Mouse (Mus musculus): ENCODE measurements around the gene Fdxr. TPM values are rescaled to one million over a fixed set of nuclear protein-coding genes. Genes with fewer than 3 reads are reported as not detected.

Gene Fdxr
- total RNA-seq, 2 experiments from 2014 or later, result 22.4 to 22.5 TPM

GRCm38 (mm10) chr11:115242746-115243145 lies 34.1 kb downstream of the Fdxr start:
- H3K4me3 ChIP-seq, result no peak overlapping the region
- no peak overlapping the region for H3K27ac ChIP-seq
- no peak for TF ChIP-seq CTCF (conservative IDR thresholded peaks at IDR 0.05)
- DNase-seq (ENCODE audit: low spot score in 2 of 2), result no peak

- Histone ChIP-seq H3K4me3 (no peak overlapping the region), H3K27ac (no peak overlapping the region)
- DNase-seq (ENCODE audit: low spot score in 2 of 2), result no peak
- no peak for TF ChIP-seq CTCF (conservative IDR thresholded peaks at IDR 0.05)
These were observed 35.4 kb downstream of the Fdxr start for GRCm38 (mm10) chr11:115241402-115241801.

DNA sequence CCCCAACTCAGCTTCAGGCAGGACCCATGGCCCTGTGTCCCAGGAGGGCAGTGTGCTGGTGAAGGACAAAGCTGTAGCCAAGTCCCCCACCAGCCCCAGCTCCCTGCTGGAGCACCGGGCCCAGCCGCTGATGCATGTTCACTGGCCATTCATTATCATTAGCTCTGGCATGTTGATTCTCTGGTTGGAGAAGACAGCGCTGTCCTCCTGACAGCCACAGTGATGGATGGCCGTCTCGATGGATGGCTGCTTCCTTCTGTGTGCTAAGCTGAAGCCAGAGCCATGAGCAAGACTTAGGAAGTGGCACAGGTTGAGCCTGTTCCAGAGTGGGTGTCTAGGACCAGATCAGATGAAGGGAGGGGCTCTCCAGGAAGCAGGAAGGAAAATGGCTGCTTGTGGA lies 40.3 kb downstream of the Fdxr start:
- no peak for TF ChIP-seq CTCF (conservative IDR thresholded peaks at IDR 0.05)
- Histone ChIP-seq H3K4me3 (no peak overlapping the region), H3K27ac (peak overlapping the region; percentile 1; the same call in 1 of the 2 replicates)
- no peak for DNase-seq (ENCODE audit: low spot score in 2 of 2)

- no peak for DNase-seq (ENCODE audit: low spot score in 2 of 2)
- TF ChIP-seq CTCF (conservative IDR thresholded peaks at IDR 0.05), result no peak
- H3K27ac ChIP-seq, result peak overlapping the region; percentile 91
- H3K4me3 ChIP-seq, result no peak overlapping the region
These were observed 42.4 kb downstream of the Fdxr start for GRCm38 (mm10) chr11:115234320-115235044.

DNA sequence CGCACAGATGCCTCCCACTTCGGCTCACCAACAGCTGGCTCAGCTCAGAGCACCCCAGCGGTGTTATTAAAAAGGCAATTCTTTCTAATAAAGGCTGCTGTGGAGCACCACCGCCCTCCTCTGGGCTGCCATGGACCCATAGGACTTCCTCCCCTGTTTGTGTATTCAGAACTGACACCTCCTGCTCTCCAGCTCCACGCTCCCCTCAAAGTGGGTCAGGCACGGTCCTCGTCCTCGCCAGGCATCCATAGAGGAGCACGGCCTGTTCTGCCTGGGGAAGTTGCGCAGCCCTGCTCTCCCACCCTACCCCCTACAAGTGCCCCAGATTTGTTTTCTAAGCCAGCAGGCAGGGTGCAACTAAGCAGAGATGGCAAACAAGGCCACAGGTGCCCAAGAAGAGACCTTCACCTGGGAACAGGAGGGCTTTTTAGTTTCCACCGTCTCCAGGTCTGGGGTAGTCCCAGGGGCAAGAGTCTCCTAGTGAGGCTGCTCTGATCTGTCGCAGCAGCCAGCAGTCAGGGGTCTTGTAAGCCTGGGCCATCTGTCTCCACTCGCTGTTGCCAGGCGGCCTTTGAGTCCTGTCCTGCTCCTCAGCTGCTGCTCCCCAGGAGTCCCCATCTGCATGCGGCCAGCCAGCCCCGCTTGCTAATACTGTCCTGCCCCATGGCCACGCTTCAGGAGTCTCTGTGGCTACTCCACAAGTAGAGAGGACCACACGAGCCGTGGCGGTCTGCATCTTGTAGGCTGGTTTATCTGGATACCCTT lies 43.1 kb downstream of the Fdxr start:
- Histone ChIP-seq H3K27ac (peak overlapping the region; percentile 91), H3K4me3 (no peak overlapping the region)
- peak; percentile 71 for TF ChIP-seq CTCF (conservative IDR thresholded peaks at IDR 0.05)
- peak; percentile 41 to 54 for DNase-seq (ENCODE audit: low spot score in 2 of 2)

DNA sequence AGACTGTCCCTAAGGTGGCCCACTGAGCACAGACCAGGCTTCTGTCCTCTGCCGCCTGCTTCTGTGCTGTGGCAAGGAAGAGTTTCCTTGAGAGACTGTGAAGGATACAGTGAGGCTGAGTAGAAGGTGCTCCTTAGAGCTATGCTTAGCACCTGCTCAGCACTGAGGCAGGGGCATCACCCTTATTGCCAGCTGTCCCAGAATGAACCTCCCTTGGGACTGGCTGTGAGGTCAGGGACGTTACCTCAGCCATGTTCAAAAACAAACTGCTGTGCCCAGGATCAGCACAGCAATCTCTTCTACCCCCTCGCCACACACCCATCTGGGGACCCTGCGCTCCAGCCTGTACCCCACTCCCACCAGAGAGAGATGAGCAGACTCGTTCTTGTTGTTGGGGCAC lies 44.0 kb downstream of the Fdxr start:
- Histone ChIP-seq H3K4me3 (no peak overlapping the region), H3K27ac (peak overlapping the region; percentile 91)
- no peak for DNase-seq (ENCODE audit: low spot score in 2 of 2)
- TF ChIP-seq CTCF (conservative IDR thresholded peaks at IDR 0.05), result no peak

GRCm38 (mm10) chr11:115231924-115232323 lies 44.9 kb downstream of the Fdxr start:
- no peak for TF ChIP-seq CTCF (conservative IDR thresholded peaks at IDR 0.05)
- peak in 1 of 2 experiments; percentile 54 for DNase-seq (ENCODE audit: low spot score in 2 of 2)
- H3K4me3 ChIP-seq, result no peak overlapping the region
- H3K27ac ChIP-seq, result peak overlapping the region; percentile 91

DNA sequence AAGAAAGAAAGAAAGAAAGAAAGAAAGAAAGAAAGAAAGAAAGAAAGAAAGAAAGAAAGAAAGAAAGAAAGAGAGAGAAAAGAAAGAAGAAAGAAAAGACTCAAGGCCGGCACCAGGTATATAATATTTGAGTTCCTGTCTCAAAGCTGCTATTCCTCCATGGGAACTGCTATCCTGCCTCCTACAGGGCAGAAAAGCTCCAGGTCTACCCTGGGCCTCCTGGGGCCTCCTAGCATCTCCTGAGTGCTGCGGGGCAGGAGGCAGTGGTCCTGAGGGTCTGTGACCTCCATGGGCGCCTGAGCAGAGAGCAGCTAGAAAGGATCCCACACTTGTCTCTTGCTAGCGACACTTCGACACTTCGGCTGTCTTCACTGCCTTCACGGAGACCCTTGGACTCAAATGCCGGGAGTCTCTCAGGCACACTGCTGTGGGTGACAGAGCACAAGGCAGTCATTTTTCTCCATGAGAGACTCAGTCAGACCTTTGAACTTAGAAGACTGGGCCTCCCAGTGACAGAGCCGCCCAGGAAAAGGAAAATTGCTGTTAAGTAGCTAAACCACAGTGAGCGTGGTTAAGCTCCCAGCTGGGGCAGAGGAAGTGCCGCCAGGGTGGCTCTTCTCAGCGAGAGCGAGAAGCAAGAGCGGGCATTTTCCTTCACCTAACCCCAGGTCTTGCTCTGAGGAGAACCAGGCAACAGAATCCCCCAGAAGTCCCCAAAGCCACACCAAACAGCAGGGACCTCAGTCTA lies 45.5 kb downstream of the Fdxr start:
- no peak overlapping the region for H3K4me3 ChIP-seq
- no peak for DNase-seq (ENCODE audit: low spot score in 2 of 2)
- TF ChIP-seq CTCF (conservative IDR thresholded peaks at IDR 0.05), result no peak
- H3K27ac ChIP-seq, result peak overlapping the region; percentile 91

- Histone ChIP-seq H3K4me3 (no peak overlapping the region), H3K27ac (peak overlapping the region; percentile 53)
- no peak for TF ChIP-seq CTCF (conservative IDR thresholded peaks at IDR 0.05)
- no peak for DNase-seq (ENCODE audit: low spot score in 2 of 2)
These were observed 47.6 kb downstream of the Fdxr start for GRCm38 (mm10) chr11:115229021-115229930.

GRCm38 (mm10) chr11:115228430-115228829 lies 48.4 kb downstream of the Fdxr start:
- no peak for TF ChIP-seq CTCF (conservative IDR thresholded peaks at IDR 0.05)
- Histone ChIP-seq H3K4me3 (no peak overlapping the region), H3K27ac (peak overlapping the region; percentile 87)
- DNase-seq (ENCODE audit: low spot score in 2 of 2), result no peak

DNA sequence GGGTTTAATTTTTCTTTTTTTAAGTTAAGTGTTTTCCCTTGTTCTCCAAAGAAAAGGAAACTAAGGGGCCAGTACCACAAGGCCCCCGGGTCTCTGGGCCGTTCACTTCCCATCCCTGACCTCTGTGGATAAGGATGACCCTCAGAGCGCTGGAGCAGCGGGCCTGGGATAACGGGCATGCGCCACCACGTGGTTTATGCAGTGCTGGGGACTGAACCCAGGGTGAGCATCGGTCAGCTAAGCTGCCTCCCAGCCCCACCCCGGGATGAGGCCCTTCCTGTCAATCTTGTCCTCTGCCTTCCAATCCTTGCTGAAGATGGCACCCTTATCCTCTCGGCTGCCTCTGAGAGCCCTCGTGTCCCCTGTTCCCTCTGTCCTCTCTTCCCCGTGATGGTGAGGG lies 49.2 kb downstream of the Fdxr start:
- Histone ChIP-seq H3K4me3 (no peak overlapping the region), H3K27ac (peak overlapping the region; percentile 87)
- no peak for TF ChIP-seq CTCF (conservative IDR thresholded peaks at IDR 0.05)
- no peak for DNase-seq (ENCODE audit: low spot score in 2 of 2)
